Mouse (Mus musculus): Measurements from ENCODE around the gene Nup205. TPM values are rescaled to one million over a fixed set of nuclear protein-coding genes. Genes with fewer than 3 reads are reported as not detected.
"Not testable (repeated sequence)": the region's sequence is repeated elsewhere in the genome, so short reads cannot be mapped to it uniquely, and the experiment has no call there.

Gene Nup205
- total RNA-seq, 2 experiments from 2014 or later = 24.6 to 27.1 TPM

- DNase-seq (ENCODE audit: extremely low spot score in 1 of 2, low spot score in 2 of 2) = no peak
- Histone ChIP-seq H3K27ac (no peak overlapping the region), H3K4me3 (no peak overlapping the region)
- intact Hi-C loops (cut with DNase I) = no loop called here
- no peak for TF ChIP-seq CTCF (IDR thresholded peaks at IDR 0.05)
Measured at GRCm38 (mm10) chr6:35173181-35173580, 4.0 kb upstream of the Nup205 start.

DNA sequence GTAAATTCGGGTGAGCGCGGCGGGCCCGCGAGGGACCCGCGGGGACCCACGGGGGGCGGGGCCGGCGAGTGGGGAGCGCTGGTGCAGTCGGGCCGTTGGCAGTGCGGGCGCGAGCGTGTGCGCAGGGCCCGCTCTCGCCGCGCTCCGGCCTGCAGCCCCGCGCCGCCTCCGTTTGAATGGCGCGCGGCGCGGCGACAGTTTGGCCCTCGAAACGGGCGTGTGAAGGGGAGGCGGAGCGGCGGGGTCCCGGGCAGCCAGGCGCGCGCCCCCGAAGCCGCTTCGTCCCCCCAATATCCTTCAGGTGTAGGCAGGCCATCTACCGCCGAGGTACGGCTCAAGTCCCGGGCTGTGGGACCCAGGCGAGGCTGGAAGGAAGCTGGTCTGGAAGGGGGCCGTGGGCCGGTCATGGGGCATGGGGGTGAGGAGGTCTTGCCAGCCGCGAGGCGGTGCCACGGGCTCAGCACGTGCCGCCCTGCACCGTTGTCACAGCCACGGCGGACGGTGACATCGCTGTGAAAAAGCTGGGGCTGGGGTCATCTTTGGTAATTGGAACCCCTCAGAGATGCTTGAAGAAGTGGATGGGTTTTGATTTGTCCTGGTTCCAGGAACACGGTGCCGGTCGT is 540 bp downstream of the Nup205 start:
- no peak for TF ChIP-seq CTCF (IDR thresholded peaks at IDR 0.05)
- Histone ChIP-seq H3K4me3 (peak overlapping the region; percentile 94), H3K27ac (peak overlapping the region; percentile 99)
- DNase-seq (ENCODE audit: extremely low spot score in 1 of 2, low spot score in 2 of 2) = no peak
- intact Hi-C loops (cut with DNase I) = loop anchor here (1.0 to 5.0 kb wide), 2 partner anchors 44 to 180 kb away; partner anchors contain the start of gene Cnot4

DNA sequence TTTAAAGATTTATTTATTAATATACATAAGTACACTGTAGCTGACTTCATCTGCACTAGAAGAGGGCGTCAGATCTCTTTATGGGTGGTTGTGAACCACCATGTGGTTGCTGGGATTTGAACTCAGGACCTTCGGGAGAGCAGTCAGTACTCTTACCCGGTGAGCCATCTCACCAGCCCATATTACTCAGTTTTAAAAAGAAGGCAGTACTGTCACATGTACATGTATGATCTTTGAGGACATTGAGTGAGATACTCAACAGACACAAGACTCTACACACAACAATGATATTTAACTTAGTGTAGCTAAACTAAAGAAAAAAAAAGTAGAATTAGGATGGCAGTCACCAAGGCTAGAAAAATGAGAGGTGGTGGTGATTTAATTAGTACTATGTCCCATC is 2.1 kb downstream of the Nup205 start:
- not testable (repeated sequence) for H3K4me3 ChIP-seq; DNase-seq (ENCODE audit: extremely low spot score in 1 of 2, low spot score in 2 of 2); H3K27ac ChIP-seq
- intact Hi-C loops (cut with DNase I) = loop anchor here (5.0 kb wide), 1 partner anchor 182 kb away; no protein-coding TSS in a partner anchor

DNA sequence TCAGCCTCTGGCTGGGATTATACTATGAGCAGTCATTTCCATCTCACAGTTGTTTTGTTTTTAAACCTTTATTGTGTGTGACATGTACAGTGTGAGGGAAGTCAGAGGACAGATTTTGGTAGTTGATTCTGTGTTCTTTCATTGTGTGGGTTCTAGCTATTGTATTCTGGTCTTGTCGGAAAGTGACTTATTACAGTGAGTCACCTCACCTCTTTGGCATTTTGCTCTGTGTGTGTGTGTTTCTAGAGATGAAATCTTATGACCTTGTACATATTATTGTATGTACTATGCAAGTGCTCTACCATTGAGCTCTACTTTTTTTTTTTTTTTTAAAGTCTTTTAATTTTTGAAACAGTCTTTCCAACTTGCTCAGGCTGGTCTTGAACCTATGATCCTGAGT is 7.6 kb downstream of the Nup205 start:
- Histone ChIP-seq H3K27ac (no peak overlapping the region), H3K4me3 (no peak overlapping the region)
- no peak for TF ChIP-seq CTCF (IDR thresholded peaks at IDR 0.05)
- no peak for DNase-seq (ENCODE audit: extremely low spot score in 1 of 2, low spot score in 2 of 2)
- intact Hi-C loops (cut with DNase I) = no loop called here

- Histone ChIP-seq H3K4me3 (no peak overlapping the region), H3K27ac (no peak overlapping the region)
- TF ChIP-seq CTCF (IDR thresholded peaks at IDR 0.05) = no peak
- DNase-seq (ENCODE audit: extremely low spot score in 1 of 2, low spot score in 2 of 2) = no peak
- intact Hi-C loops (cut with DNase I) = loop anchor here (5.0 kb wide), 1 partner anchor 36 kb away; no protein-coding TSS in a partner anchor
Measured at GRCm38 (mm10) chr6:35191198-35191597, 14.0 kb downstream of the Nup205 start.

DNA sequence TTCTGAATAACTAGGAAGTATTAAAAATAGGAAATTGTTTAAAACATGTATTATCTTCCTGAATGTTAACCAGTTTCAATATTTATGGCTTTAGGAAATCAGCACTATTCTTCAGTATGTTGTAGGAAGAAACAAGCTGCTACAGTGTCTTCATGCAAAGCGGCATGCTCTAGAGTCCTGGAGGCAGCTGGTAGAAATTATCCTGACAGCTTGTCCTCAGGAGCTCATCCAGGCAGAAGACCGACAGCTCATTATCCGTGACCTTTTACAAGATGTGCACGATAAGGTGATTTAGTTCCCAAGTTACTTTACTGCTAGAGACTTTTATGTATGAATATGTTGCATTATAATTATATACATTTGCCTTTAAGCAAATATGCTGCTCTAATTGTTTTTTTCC is 48.5 kb downstream of the Nup205 start:
- no peak for TF ChIP-seq CTCF (IDR thresholded peaks at IDR 0.05)
- Histone ChIP-seq H3K4me3 (no peak overlapping the region), H3K27ac (no peak overlapping the region)
- intact Hi-C loops (cut with DNase I) = loop anchor here (5.0 kb wide), 1 partner anchor 33 kb away; no protein-coding TSS in a partner anchor
- no peak for DNase-seq (ENCODE audit: extremely low spot score in 1 of 2, low spot score in 2 of 2)

DNA sequence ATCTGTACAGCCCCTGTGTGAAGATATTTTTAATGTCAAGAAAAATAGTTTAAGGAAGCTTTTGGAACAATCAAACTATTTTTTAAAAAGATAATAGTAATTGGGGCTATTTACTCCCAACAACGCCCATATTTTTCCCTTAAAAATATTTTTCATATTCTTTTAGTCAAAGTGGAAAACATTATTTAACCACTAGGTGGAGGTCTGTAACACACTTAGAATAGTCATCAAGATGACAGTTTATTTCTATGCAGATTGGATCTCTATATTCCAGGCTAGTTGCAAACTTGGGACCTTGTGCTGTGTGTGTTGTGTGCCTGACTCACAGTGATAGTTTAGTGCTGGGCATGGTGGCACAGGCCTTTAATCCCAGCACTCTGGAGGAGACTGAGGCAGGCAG is 52.2 kb downstream of the Nup205 start:
- H3K4me3 ChIP-seq = no peak overlapping the region

GRCm38 (mm10) chr6:35236108-35236785 is 59.0 kb downstream of the Nup205 start:
- no peak for DNase-seq (ENCODE audit: extremely low spot score in 1 of 2, low spot score in 2 of 2)
- H3K4me3 ChIP-seq = no peak overlapping the region
- no peak for TF ChIP-seq CTCF (IDR thresholded peaks at IDR 0.05)
- intact Hi-C loops (cut with DNase I) = no loop called here
- no peak overlapping the region for H3K27ac ChIP-seq

More for the DNA sequence above, 52.2 kb downstream of the Nup205 start:
- peak; percentile 57 for TF ChIP-seq CTCF (IDR thresholded peaks at IDR 0.05)
- intact Hi-C loops (cut with DNase I) = loop anchor here (5.0 kb wide), 1 partner anchor 37 kb away; no protein-coding TSS in a partner anchor
- no peak overlapping the region for H3K27ac ChIP-seq
- no peak for DNase-seq (ENCODE audit: extremely low spot score in 1 of 2, low spot score in 2 of 2)

- TF ChIP-seq CTCF (IDR thresholded peaks at IDR 0.05) = peak; percentile 22
- no peak overlapping the region for H3K27ac ChIP-seq
- no peak for DNase-seq (ENCODE audit: extremely low spot score in 1 of 2, low spot score in 2 of 2)
- intact Hi-C loops (cut with DNase I) = no loop called here
- no peak overlapping the region for H3K4me3 ChIP-seq
Measured at GRCm38 (mm10) chr6:35243252-35243651, 66.0 kb downstream of the Nup205 start.

- intact Hi-C loops (cut with DNase I) = no loop called here
- Histone ChIP-seq H3K4me3 (no peak overlapping the region), H3K27ac (no peak overlapping the region)
- no peak for DNase-seq (ENCODE audit: extremely low spot score in 1 of 2, low spot score in 2 of 2)
- TF ChIP-seq CTCF (IDR thresholded peaks at IDR 0.05) = no peak
Measured at GRCm38 (mm10) chr6:35243989-35244388, 66.8 kb downstream of the Nup205 start.

GRCm38 (mm10) chr6:35245086-35245485 is 67.9 kb downstream of the Nup205 start:
- intact Hi-C loops (cut with DNase I) = no loop called here
- TF ChIP-seq CTCF (IDR thresholded peaks at IDR 0.05) = peak; percentile 64
- no peak for DNase-seq (ENCODE audit: extremely low spot score in 1 of 2, low spot score in 2 of 2)
- Histone ChIP-seq H3K4me3 (no peak overlapping the region), H3K27ac (no peak overlapping the region)

- intact Hi-C loops (cut with DNase I) = loop anchor here (2.0 to 10.0 kb wide), 6 partner anchors 43 to 1143 kb away; partner anchors contain the start of gene Mtpn
- no peak for TF ChIP-seq CTCF (IDR thresholded peaks at IDR 0.05)
- DNase-seq (ENCODE audit: extremely low spot score in 1 of 2, low spot score in 2 of 2) = no peak
- peak overlapping the region; percentile 4; the same call in 1 of the 2 replicates for H3K27ac ChIP-seq
- H3K4me3 ChIP-seq = peak overlapping the region; percentile 95
Measured at GRCm38 (mm10) chr6:35251807-35252476, 74.7 kb downstream of the Nup205 start.
